Mouse (Mus musculus) activated CD4-positive, CD25-positive, alpha-beta regulatory T cell, adult 9 weeks (primary cell): ENCODE measurements around the gene Lrp6. TPM values are rescaled to one million over a fixed set of nuclear protein-coding genes. Genes with fewer than 3 reads are reported as not detected.

Experiments used
- polyA plus RNA-seq: library from polyadenylated mRNA; unstranded; fragments of 100-300 nt; shearing (Covaris generic); gene quantifications from one replicate; pipeline ENCODE4 v1.2.1, GENCODE M21; 2017

Gene Lrp6
- 3.8 TPM for polyA plus RNA-seq

DNA sequence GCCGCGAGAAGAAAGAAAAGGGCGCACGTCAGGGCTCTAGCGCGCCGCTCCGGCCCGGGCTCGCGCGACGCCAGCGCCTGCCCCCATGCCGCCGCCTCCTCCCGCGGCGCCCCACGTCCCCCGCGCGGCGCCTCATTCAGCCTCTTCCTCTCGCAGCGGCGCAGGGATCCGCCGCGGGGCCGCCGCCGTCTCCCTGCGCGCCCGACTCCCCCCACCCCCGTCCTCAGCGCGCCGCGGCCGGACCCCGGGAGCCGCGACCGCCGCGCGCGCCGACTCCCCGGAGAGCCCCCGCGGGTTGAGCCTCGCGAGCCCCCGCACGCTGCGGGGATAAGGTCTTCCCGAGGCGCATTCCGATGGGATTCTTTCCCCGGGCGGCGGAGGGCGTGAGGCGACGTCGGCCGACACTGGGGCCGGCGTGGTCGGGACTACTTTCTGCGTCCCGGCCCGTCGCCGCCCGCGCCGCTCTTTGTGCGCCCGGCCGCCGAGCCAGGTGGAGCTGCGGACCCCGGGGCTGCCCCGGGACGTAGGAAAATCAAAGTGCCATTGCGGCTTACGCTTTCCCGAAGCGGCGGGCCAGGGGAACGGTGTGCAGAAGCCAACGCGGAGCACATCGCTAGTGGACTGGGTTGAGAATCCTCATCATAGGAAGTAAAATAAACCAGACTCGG lies at the start of gene Lrp6:
Gene Lrp6 (minus strand): TSS at position 148 of the 668 bp plus-strand sequence.

Other genes starting within 250 kb of the Lrp6 start
- 4.7 TPM for gene Bcl2l14, start 170.6 kb downstream of the Lrp6 start, polyA plus RNA-seq
- gene Mansc1, start 65.5 kb upstream of the Lrp6 start, polyA plus RNA-seq = 6.5 TPM
- 19.1 TPM for gene Borcs5, start 72.5 kb upstream of the Lrp6 start, polyA plus RNA-seq
- gene Dusp16, start 225.7 kb upstream of the Lrp6 start, polyA plus RNA-seq = 1.3 TPM